Mouse (Mus musculus) T-helper 1 cell (primary cell): Measurements from ENCODE around the gene Tiam1.

Experiments used
- in situ Hi-C: fragments of 300-600 bp; cut with MboI, MseI; formaldehyde crosslinking; loops from one replicate; pipeline ENCODE4 v1.15.1; 2025; ENCODE audit warnings: high pct_unique_total_duplicates

Gene Tiam1

DNA sequence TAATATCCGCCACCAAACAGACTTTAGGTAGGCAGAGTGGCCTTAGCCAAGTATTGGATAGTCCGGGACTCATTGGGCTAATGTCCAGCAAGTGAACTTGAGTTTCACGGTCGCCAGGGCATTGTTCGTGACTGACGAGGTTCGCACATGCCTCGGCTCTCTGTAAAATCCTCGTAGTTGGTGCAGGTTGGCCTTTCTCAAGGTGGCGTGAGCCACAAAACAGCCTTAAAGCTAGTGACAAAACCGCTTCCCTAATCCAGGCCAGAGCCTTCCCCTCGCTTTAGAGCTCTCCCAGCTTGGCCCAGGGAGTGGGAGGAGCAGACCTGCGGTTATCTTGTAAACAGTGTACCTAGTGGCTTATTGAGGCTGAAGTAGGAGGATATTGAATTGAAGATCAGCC is 972 bp upstream of the Tiam1 start:
- in situ Hi-C loops = no loop called here

DNA sequence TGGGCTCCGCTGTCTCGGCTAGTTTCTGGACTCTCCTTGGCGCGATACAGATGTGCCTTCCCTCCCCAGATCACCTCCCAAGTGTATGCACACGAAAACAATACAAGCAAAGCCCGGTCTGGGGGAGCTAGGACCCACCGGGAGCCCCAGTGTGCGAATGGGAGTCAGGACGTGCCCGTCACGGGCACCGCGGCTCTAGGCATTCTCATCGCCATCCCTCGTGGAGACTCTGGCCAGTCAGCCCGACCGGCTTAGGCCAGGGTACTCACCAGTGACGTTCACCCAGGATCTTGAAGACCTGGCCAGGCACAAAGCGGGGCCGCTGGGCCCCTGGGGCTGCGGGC is 181 bp downstream of the Tiam1 start:
- in situ Hi-C loops = no loop called here

- in situ Hi-C loops = no loop called here
These were observed 774 bp downstream of the Tiam1 start for GRCm38 (mm10) chr16:90142574-90143415.

DNA sequence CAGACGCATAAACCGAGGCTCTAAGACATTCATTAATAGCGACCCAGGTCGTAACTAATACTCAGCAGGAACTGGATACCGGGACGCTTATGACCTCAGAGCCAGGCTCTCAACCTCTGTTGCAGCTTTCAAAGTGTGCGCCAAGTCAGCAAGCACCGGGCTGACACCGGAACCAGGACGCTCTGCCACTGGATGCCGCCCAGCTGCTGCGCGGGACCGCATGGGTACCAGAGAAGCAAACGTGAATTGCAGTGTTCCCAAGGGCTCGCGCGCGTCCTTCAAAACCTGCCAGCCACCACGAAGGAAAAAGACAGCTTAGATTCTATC is 1.4 kb downstream of the Tiam1 start:
- in situ Hi-C loops = no loop called here

DNA sequence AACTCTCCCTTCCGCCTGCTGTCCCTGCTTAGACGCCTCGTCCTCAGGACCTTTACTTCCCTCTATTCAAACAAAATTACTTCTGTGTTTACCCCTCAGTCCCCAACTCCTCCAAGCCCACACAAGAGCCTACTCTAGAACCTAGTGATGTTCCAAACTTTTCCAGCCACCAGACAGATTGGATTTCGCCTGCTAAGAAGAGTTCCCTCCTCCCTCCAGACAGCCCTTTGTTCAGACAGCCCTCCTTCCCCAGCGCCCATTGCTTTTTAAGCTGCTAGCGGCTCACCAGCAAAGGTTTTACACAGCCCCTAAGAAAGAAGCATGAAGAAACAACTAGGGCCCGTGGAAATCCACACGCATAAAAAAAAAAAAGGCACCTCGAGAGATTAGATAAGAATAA is 2.0 kb downstream of the Tiam1 start:
- in situ Hi-C loops = no loop called here

DNA sequence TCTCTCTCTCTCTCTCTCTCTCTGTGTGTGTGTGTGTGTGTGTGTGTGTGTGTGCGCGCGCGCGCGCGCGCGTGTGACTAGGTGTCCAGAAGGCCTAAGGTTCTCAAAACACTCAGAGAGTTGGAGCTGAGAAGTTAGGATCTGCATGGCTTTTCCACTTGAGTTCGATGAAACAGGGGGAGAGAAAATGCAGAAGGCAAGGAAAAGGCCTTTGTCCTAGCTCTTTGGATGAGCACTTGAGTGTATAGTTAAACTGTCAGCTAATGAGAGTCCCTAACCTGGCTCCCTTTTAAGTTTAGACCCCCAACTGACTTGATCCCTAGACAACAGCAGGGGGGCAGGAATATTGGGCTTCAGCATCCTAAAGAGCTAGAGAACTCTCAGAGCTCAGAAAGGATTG is 3.0 kb downstream of the Tiam1 start:
- in situ Hi-C loops = no loop called here

DNA sequence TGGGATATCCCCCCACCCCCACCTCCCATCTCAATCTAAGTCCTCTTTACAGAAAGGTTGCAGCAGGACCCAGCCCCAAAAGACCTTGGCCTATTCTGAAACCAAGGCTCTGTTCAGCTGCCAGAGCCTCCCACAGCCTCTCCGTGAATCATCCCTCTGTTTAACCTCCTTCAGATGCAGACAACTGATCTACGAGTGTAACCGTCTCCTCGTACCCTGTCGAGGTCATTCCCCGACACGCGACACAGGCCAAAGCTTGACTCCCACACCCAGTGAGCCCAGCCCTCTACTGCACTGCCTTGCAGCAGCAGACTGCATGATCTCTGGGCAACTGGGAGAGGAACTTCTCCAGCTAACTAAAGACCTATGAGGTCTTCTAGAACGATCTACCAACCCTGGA is 3.9 kb downstream of the Tiam1 start:
- in situ Hi-C loops = no loop called here

DNA sequence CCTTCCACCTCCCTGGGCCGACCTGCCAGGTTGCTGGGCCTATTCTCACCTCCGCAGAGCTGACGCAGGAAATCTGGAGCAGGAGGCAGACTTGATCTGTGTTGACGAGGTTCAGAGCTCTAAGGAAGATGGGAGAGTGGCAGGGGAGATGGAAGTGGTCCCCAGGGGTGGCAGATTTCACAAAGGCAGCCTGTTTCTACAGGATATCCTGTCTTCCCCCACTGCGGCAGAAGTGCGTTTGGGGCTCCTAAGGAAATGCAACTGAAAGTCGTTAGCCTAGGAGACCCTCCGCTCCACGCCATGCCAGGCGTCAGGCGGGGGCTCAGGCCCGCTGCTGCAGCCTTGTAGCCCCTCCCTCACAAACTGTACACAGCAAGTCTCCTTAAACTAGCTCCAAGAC is 5.4 kb downstream of the Tiam1 start:
- in situ Hi-C loops = no loop called here

DNA sequence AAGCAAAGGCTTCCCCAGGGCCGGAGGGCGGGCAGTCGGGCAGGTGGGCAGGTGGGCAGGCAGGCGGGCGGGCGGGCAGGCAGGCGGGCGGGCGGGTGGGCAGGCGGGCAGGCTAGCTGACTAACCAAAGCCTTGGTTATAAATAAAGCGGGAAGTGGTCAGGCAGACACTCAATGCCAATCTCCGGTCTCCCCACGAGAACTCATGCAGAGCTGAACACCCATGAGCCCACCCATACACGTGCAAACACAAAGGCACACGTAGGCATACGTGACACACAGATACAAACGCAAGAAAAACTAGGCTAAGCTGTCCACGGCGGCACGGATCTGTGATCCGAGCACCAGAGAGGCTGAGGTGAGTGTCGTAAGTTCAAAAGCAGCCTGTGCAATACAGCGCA is 6.4 kb downstream of the Tiam1 start:
- in situ Hi-C loops = no loop called here

DNA sequence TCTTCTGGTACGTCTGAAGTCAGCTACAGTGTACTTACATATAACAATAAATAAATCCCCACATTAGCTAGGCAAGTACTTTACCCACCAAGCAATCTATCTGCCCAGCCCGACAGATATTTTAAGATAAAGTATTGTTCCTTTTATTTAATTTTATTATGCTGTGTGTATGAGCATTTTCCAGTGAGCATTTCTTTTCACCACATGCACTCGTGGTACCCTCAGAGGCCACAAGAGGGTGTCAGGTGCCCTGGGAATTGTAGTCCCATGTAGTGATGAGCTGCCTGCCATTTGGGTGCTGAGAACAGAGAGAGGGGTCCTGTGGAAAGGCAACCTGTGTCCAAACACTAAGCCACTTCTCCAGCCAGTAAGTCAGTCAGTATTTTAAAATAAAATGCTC is 8.0 kb downstream of the Tiam1 start:
- in situ Hi-C loops = no loop called here

DNA sequence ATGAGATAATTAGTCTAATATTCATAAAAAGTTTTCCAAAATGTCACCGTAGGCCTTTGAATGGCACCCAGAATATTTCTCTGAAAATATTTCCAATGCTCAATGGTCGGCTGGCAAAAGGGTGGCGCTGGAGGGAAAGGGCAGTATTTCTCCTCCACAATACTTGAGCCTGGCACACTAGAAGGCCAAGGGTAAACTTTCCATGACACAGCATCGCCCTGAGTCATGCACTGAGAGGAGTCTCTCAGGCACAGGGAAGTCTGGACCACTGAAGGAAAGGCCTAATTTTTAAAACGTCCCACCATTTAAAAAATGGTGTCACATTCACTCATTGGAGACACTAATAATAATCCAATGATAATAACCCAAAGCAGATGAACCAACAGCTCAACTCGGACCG is 9.2 kb downstream of the Tiam1 start:
- in situ Hi-C loops = no loop called here

GRCm38 (mm10) chr16:90132816-90133215 is 10.8 kb downstream of the Tiam1 start:
- in situ Hi-C loops = no loop called here

GRCm38 (mm10) chr16:90132331-90132730 is 11.2 kb downstream of the Tiam1 start:
- in situ Hi-C loops = no loop called here

GRCm38 (mm10) chr16:90128817-90129587 is 14.6 kb downstream of the Tiam1 start:
- in situ Hi-C loops = no loop called here

GRCm38 (mm10) chr16:90128361-90128760 is 15.2 kb downstream of the Tiam1 start:
- in situ Hi-C loops = no loop called here

GRCm38 (mm10) chr16:90125318-90126314 is 18.0 kb downstream of the Tiam1 start:
- in situ Hi-C loops = no loop called here

DNA sequence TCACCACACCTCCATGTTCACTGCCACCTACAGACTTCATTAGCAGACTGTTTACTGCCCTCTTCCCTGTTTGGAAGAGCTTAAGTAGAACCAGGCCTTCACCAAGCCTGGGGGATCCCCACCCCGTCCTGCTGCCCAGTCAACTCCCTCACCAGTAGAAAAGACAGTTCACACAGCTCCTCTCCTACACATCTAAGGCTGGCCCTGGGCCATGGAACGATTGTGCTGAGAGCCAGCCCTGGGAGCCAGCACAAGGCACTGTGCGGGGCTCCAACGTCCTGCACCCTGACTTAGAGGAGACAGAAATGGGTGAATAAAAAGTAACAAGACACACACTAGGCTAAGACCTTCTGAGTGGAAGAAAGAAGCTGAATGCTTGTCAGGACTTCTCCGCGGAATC is 20.5 kb downstream of the Tiam1 start:
- in situ Hi-C loops = no loop called here

GRCm38 (mm10) chr16:90122439-90122838 is 21.1 kb downstream of the Tiam1 start:
- in situ Hi-C loops = no loop called here

DNA sequence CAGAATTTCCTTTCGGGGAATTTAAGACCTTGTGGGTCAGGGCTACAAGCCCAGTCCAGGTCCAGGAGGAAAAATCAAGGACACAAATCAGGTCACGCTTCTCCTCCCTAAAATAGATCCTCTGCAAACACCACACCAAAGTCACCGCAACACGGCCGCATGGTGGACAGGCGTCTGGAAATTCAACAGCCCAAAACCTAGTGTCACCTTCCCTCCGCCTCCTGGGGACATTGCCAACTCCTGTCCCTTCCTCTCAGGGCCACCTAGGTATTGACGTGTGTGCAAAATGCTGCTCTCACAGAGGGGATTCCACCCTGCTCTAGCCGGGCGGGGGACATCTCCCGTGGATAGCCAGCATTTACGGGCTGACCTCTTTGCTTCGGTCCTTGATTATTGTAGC is 21.8 kb downstream of the Tiam1 start:
- in situ Hi-C loops = no loop called here

GRCm38 (mm10) chr16:90119969-90120368 is 23.6 kb downstream of the Tiam1 start:
- in situ Hi-C loops = no loop called here

GRCm38 (mm10) chr16:90116637-90117182 is 26.9 kb downstream of the Tiam1 start:
- in situ Hi-C loops = no loop called here
